Mouse (Mus musculus): ENCODE data around the gene Mlh3.

The Mlh3 gene

DNA sequence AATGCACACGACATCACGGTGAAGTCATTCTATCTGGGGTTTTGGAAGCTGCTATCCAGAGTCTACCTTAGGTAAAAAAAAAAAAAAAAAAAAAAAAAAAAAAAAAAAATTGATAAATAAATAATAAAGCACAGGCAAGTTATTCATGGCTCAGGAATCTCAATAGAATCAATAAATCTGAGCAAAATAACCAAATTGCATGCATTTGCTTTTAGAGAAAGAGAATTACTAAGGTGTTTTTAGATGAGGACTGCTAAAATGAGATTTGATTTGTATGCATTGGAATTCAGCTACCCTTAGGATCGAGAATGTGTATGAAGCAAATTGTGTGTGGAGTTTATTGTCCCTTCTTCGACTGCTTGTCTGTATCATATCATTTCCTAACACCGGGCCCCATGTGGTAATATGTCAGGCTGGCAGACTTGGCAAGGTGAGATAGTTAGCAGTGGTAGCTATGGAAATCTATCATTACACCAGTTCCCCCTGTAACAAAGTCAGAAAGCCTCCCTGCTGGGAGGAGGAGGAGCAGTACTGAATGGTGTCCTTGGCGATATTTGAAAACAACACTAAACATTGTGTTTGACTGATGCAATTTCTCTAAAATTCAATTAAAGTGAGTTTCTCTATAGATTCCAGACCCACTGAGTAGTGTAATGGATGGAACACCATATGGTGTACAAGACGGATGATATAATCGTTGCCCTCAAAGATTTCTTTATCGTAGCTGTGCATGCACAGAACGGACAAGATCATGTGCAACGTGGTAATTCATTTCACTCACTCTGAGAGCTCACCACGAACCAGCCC, 10.6 kb upstream of the Mlh3 start:
- DNase-seq (ENCODE audit: low spot score) = no peak

DNA sequence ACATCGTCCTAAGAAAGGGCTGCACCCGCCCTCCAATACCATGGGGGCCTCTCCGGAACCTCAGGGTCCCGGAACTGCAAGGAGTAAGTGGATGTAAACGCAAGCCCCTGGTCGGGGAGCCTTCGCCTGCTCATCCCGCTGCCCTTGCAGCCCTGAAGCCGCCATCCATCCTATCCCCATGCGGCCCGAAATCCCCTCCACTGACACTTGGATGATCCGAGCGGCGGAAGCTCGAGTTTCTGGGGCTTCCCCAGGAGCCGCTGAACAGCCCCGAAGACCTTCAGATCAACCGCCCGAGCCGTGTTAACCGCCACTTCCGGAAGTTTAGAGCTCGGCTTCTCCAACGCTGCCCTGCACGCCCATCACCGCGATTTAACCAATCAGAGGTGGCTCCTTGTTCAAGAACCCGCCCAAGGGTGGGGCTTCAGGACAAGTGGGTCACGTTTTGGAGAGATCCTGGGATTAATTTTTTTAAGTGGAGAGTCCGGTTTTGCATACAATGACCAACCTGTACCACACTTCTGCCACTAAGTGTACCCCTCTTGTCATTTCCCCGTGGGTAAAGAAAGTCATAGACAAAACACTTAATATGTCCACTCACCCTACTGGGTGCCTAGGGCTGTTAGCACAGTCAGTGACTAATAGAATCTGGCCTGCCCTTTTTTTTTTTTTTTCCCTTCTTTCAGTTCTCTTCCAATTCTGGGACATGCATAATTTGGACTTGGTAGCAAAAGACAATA, 9.9 kb upstream of the Mlh3 start:
- DNase-seq (ENCODE audit: low spot score) = peak; percentile 97

DNA sequence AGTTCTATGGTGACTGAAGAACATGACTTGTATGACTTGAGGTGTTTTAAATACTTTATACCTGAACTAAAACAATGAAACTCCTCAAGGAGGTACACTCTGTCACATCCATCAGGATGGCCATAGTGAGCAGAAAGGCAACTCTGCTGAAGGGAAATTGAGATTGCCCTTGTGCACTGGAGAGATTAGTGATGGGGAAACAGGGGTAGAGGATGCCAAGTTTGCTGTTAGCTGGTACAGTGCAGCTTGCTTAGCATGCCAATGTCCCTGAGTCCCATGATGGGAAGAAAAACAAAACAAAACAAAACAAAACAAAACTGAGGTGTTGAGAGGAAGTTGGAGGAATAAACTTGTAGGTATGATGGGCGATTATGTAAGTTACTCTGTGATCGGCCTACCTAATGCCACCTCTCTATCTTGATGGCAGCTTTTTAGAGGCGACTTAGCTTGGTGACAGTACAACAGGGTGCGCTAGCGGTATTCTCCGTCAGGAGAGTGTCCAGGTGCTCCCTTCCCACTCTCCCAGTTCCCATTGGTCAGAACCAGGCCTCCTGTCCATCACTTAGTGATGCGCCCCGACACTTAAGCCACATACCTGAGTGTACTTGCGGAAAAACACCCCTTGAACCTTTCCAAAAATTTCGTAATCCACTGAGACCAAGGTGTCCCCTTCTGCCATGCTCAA, 9.1 kb upstream of the Mlh3 start:
- no peak for DNase-seq (ENCODE audit: low spot score)

DNA sequence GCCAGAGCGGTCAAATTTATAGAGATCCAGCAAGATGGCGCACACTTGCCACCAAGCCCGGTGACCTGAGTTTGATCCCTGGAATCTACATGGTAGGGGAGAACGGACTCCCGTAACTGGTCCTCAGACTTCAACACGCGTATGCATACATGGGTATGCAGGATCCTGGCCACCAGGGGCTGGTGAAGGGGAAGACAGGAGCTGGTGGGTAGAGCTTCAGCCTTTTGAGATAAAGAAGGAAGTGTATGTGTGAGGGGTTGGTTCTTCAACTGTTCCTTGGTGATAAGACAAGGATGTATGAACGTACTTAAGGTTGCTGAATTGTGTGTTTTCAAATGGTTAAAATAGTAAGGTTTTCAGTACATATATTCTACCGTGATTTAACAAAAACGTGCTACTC, 8.5 kb upstream of the Mlh3 start:
- DNase-seq (ENCODE audit: low spot score) = no peak

DNA sequence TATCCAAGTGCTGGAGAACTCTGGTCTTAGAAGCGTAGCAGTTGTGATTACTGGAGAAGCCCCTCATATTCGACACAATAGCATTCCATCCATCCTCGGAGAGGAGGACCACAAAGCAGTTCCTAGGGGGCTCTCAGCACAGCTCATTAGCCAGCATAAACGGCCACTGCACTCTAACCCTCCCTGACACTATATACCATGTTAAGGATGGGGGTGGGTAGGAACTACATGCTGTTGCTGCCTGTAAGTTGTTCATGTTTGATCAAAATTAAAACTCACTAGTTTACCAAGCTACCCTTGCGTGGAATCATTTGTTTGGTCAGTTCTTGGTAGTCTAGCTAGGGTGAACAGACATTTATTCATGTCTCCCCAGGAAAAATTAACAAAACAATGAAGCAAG, 5.9 kb upstream of the Mlh3 start:
- DNase-seq (ENCODE audit: low spot score) = no peak

DNA sequence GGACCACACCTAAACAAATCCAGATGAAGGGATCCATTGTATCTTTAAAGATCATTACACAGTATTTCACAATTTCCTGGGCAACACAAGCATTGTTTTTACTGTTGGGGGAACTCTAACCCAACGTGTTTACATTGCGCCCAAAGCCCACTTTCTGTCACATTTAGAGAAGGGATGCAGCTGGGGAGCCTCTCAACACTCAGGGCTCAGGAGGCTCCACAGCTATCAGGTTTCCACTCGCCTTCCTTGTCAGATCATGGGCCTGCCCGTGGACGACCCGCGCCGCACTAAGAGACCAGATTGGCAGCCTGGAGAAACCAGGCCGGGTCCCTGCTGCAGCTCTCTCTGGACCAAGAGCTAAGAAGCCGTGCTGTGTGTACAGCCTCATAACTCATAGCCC, 3.1 kb upstream of the Mlh3 start:
- DNase-seq (ENCODE audit: low spot score) = no peak

DNA sequence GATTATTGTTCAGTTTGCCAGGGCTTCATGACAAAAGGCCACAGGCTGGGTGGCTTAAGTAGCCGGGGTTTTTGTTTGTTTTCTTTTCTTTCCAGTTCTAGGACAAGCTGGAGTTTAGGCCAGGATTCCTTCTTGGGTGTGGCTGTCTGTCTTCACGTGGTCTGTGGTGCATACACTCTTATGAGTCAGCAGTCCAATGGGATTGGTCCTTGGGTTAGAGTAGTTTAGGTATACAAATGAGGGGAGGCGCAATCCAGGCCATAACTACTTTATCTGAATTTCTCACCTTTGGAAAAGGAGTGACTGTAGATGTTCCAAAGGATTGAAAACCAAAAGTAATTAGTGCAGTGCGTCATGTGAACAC, 1.4 kb upstream of the Mlh3 start:
- DNase-seq (ENCODE audit: low spot score) = no peak

DNA sequence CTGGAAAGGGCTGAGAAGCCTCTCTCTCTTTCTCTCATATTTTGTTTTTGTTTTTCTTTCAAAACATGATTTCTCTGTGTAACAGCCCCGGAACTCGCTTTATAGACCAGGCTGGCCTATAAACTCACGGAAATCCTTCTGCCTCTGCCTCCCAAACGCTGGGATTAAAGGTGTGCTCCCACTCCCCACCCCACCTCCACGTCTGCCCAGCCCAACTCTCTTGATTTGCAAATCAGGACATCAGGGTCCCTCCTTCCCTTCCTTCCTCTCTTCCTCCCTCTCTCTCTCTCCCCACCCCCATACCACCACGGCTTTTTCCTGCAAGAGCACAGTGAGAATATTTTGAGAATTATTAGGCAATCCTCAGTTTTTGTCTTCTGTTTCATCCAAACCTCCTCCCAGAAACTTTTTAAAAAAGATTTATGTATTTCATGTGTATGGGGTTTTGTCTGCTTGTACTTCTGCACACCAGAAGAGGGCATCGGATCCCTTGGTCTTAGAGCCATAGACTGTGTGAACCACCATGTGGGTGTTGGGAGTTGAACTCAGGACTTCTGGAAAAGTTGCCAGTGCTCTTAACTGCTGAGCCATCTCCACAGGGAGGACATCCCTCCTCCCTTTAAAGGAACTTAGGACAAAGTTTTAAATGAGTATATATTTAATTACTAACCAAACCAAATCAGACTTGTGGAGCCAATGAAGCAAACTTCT, 888 bp upstream of the Mlh3 start:
- no peak for DNase-seq (ENCODE audit: low spot score)

DNA sequence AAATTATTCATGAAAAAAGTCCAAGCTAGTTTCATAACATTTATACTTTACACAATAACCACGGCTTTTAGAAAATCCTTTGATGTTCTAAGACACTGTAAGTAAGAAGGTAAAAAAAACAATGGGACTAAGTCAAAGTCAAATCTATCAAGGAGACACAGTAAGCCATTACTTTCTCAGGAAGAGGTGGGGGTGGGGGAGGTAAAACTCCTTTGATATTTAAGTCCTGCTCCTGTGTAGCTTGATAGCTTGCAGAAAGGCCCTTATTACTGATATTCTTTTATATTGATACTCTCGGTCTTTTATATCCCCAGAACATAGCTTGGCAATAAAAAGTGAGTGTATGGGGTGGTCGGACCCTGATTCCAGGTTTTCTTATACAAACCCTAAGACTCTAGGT, 578 bp downstream of the Mlh3 start:
- DNase-seq (ENCODE audit: low spot score) = no peak

DNA sequence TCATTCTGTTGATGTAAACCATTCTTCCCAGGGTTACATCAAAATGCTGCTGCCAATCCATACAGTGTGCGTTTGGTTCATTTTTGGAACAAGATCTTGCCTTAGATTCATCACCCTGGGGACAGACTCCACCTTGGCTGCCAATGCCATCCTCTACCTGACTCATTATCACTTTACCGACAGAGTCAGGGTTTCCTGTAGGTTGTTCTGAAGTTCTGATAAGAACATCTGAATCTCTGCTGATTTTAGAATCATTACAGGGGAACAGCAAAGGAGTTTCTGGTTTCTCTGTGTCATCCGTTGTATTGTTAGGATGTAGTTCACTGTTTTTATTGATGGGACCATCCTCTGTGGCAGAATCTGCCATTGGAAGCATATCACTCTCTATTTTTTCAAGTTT, 4.2 kb downstream of the Mlh3 start:
- DNase-seq (ENCODE audit: low spot score) = no peak

DNA sequence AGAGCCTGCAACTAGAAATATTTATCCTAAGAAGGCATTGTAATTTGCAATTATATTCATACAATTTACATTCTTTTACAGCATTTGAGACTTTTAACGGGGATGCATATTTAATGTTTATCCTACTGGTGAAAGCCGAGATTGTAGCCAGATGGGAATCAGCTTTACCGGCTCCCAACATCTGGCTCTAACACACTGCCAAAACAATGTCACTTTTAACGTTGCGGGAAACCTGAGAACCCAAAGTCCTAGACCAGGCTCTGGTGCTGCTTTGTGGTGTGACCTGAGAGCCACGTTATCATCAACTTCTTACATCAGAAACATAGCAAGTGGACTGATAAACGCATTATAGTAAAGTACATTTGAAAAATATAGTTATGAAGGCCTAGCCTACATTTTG, 5.5 kb downstream of the Mlh3 start:
- DNase-seq (ENCODE audit: low spot score) = no peak

DNA sequence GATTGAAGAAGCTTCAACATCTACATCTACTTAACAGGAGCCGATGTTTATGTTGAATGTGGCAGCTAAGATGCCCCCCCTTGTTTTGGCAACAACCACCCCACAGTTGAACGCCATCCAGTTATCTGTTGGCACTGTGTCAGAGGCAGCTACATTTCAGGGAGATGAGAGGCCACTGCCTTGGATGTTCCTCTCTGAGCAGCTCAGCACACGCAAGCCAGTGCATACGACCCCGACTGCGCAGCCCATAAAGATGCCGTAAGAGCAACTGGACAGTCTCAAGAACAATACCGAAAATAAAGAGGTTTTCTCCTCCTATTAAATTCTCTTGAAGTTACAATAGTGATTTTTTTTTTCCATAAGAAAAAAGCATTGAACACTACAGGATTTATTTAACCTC, 5.9 kb downstream of the Mlh3 start:
- DNase-seq (ENCODE audit: low spot score) = no peak

DNA sequence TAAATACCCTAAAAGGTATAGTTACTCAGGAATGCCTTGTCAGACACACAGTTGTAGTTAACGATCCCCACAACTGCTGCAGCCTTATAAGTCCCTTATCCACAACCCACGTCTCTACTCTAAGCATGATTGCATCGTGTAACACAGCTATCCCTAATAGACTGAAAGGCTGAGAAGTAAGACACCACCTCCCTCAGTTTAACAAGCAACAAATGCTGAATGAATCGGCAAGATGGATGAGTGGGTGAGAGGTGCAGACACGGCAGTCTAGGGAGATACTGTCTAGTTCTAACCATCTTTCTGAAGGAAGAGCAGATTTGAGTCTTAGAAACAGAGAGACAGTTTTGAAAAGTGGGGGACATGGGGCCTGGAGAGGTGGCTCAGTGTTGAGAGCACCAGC, 7.2 kb downstream of the Mlh3 start:
- DNase-seq (ENCODE audit: low spot score) = no peak

DNA sequence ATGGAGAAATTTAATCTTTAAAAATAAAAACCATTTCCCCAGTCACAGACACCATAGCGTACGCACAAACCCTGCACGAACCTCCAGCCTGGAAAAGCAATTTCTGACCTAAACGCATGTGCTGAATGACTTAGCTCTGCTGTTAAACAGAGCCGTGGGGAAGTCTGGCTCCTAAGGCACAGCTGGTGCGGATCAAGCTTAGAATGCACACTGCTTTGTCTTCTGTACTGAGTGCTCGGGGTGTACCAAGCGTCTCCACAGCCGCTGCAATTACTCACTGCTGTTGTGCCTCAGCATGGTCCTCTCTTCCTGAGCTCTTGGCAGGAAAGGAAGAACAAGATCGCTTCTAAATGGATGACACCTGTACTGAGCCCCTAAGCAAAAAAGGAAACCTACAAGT, 7.9 kb downstream of the Mlh3 start:
- DNase-seq (ENCODE audit: low spot score) = no peak

DNA sequence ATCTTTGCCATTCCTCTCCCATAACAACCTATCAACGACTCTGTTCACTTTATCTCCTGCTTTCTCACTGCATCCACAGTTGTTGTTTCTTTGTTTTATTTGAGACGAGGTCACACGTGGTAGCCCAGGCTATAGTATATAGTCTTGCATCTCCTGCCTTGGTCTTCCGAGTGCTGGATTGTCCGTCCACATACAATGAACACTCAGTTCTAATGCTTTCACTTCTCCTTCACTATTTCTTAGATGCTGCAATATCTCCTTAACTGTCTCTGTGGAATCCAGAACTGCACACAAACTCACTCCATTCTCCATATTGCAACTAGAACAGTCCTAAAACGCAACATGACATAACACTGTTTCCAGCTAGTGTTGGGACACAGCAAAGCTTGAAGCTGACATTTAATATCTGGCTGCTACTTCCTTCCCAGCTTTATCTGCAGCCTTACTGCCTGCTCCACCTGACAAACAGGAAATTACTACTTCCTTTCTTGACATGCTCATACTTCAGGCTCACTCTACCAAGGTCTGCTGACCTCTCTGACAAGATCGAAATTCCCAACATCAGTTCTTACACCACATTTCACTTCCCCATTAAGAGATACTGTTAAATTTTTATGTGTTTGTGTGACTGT, 13.3 kb downstream of the Mlh3 start:
- DNase-seq (ENCODE audit: low spot score) = no peak

DNA sequence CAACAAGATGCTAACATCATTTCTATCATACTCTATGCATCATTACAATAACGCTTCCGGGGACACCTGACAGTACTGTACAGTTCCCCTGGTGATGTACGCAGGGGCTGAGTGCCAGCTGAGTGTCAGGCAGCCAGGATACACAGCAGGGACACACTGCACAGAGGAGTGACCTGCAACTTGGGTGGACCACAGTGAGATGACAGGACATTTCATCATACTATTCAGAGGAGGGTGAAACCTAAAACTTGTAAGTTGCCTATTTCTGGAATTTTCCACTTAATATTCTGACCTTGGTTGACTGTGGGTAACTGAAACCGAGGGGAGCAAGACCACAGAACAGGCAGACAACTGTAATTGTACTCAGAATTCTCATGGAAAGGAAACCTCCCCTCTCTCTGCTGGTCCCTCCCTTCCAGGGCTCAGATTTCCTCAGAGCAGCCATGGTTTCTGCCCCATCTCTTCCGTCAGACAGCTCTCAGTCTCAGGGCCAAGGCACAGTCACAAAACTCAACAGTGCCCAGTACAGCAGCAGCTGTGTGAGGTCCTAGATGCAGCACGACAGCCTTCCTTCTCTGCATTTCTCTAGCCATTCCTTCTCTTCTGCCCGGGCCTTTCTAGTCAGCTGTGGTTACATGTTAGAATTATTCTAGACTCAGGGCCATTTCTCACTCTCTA, 14.2 kb downstream of the Mlh3 start:
- DNase-seq (ENCODE audit: low spot score) = no peak

DNA sequence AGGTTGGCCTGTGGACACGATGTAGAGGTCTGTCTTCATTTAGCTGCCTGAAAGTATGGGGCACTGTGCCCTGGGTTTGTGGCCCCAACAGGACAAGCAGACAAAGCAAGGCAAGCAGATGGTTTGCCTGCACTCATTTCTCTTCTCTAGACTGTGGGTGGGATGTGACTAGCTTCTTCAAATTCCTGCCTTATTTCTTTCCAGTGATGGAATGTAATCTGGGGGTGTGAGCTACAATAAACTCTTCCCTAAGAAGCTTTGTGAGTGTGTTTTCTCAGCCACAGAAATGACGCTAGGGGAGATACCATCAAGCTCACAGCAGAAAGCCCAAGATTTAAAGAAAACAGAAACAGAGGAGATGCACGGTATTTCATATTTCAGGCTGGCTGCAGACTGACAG, 18.3 kb downstream of the Mlh3 start:
- no peak for DNase-seq (ENCODE audit: low spot score)

DNA sequence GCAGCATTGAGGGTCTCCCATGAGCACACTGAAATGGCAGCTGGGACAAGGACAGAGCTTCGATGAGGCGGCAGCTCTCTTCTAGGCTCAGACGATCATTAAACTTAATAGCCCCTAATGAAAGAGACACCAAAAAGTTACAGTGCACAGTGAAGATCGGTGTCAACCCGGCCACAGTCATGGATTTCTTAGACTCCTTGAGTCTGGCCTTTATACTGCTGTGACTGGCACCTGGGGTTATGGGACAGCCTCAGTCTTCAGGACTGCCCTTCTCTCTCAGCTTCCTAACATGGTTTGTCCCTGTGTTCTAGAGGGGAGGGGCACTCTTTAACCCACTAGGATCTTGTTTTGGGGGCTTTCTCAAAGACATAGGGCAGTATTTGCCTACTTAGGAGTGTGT, 32.8 kb downstream of the Mlh3 start:
- DNase-seq (ENCODE audit: low spot score) = no peak

DNA sequence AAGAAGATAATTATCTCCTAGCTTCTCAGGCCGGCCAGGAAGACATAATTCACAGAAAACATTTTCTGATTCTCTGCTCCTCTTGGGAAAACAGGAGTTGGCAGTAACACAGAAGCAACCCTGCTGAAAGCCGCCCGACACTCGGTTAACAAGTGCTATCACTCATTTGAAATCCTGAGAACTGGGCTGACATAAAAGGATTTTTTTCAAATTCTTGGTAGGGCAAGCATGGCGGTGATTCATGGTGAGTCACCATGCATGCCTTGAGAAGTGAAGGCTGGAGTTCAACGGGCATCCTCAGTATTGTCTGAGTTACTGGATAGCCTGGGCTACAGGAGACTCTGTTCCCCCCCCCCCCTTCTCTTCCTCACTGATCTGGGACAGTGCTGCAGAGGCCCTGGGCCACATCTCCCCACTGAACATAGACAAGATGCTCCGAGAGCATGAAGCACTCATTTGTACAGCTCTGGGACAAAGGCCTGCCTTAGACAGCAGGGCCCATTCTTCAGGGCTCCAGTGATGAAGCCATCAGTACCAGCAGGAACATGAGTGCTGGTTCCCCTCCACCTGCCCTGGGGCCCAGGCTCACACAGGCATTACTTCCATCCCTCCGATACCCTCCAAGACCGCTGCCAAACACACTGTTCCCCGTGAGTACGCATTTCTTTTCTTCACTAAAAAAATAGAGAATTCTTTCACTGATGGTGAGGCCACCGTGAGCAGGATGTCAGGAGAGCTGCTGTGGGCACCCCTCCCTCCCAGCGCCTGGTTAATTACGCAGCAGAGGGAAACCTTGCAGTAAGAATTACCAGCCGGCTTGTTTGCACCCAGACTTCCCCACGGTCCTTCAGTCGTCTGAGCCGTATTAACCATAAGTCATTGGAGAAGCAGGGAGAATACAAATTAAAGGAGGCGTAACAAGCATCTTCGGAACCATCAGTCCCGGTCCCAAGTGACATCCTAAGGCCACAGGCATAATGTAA, 36.7 kb downstream of the Mlh3 start:
- DNase-seq (ENCODE audit: low spot score) = no peak

DNA sequence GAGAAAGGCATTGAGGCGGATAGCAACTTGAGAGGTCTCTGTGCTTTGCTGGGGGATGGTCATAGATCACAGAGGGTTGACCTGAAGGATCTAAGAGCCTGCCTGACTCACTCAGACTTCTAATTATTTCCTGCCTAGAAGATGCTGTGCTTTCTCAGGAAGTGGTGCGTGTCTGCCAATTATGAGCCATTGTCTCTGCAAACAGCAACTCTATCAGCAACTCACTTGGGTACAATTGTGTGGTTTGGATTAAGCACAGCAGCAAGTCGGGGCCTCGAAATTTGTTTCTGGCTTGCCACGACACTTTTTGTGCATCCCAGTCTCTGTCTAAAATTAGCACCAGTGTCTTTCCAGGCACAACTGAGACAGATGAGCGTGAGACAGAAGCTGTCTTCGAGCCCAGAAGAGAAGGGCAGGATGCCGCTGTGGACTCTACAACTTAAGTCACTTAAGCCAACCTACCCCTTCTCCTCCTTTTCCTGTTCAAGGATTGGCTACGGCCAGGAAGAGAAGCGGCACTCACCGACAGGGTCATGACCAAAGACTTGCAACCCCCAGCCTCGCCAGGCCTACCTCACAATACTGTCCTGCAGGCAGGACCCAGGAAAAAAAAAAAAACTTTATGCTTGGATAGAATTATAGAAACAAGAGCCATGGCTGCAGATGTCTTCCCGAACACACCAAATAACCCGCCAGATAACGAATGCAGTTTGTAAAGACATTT, 42.4 kb downstream of the Mlh3 start:
- no peak for DNase-seq (ENCODE audit: low spot score)
